Mouse (Mus musculus): ENCODE data around the gene Plppr1.
A peak's percentile ranks its signal among the peaks of the same experiment; 100 is the strongest.

The Plppr1 gene

DNA sequence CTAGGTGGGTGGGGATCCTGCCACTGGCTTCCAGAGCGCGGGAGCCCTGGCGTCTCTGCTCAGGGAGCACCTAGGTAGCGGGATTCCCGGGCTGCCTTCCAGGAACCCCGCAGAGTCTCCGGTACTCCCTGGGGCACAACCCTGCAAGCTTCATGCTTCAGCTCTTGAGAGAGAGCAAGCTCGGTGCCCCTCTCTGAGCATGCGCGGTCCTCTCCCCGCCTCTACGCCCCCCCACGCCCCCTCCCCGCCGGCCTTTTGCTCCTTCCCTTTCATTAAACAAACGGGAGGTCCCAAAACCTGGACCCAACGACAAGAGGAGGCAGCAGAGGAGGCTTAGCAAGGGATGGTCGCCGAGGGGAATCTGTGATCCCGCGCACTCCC, at the start of gene Plppr1:
Plppr1 (plus strand) TSS at position 253 of the 381 bp plus-strand sequence.
- DNase-seq: peak; percentile 32

DNA sequence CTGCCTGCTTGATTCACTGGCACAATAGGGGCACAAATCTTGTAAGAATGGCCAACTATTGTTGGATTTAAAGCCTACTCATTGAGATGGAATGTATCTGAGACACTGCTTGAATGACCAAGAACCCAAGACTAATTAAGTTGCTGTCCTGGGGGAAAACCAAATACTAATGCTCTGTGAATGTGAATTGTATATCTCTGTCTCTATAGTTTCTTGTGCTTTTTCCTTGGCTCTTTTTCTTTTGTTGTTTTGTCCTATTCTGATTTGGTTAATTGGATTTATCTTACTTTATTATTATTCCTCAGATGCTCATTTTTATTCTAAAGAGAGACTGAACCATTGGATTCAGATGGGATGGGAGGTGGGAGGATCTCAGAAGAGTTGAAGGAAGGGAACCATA, 42.4 kb upstream of the Plppr1 start:
- DNase-seq: no peak

DNA sequence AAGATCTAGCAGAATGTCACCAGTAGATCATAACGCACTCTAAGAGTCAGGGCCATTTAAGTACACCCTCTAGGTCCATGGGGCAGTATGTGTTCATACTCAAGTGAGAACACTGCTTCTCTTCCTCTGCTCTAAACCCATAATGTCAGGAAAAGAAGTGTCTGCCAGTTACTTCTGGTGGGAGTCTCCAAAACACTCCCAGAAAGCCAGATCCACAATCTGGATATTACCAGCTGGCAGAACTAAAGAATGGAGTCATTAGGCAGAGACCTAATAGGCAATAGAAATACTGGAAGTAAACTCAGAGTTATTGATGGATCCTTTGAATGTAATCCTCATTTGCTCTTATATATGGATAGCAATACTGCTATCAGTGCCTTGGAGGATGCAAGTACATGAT, 35.9 kb upstream of the Plppr1 start:
- no peak for DNase-seq

DNA sequence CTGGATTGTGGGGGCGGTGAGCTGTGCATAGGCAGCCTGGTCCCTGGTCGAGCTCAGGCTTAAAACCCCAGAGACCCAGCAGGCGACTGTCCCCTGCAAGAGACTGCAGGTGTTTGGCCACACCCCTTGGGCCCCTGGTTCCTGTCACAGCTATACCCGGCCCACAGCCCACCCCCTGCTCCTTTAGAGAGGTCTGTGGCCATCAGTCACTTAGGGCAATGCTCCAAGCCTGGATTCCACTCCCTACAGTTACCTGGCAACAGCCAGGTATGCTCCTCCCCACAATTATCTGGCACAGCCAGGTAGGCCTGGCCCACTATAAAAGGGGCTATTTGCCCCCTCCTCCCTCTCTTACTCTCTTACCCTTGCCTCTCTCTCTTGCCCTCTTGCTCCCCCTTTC, 20.8 kb upstream of the Plppr1 start:
- DNase-seq: no peak

DNA sequence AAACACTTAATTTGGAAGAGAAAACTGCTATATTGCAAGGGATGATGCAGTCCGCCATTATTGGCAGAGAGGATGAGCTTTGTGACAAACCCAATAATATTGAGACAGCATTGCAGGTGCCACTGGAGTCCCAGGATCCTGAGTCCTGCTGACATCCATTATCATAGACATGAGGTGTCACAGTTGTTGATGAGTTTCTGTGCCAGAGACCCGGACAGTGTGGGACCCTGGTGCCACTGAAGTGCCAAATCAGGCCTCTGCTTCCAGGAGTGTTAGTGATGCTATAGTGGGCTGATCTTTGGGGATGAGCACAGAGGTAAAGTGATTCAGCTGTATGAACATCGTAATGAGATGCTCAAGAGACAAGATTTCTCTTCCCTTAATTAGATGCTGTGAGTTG, 19.2 kb upstream of the Plppr1 start:
- no peak for DNase-seq

DNA sequence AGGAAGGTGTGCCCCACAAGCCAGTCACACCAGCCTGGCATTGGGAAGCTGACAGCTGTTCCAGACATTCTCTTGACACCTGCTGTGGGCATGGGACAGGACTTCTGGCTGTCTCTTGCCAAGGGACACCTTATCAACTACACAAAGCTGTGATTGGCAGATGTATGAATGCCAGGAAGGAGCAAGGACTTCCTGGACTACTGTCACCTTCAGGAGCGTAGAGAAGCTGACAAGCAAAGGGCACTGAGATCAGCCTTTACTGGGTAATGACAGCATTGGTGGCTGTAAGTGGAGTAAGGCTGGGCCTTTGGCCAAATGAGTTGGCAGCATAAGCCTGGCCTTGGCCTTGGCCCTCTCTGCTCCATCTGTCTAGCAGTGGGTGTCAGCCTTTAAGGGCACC, 17.4 kb upstream of the Plppr1 start:
- DNase-seq: peak; percentile 77

DNA sequence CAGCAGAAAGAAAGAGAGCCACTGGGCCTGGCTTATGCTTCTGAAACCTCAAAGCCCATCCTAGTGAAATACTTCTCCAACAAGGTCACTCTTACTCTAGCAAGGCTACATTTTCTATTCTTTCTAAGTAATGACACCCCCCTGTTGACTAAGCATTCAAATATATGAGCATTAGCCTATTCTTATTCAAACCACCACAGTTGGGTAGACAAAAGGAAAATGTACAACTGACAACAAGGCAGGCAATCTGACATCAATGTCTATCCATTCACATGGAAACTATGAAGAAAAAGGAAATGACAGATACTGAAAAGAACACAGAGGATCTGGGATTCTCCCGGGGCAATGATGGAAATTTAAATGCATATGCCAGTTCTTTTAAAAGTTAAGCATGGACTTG, 8.4 kb upstream of the Plppr1 start:
- DNase-seq: no peak

DNA sequence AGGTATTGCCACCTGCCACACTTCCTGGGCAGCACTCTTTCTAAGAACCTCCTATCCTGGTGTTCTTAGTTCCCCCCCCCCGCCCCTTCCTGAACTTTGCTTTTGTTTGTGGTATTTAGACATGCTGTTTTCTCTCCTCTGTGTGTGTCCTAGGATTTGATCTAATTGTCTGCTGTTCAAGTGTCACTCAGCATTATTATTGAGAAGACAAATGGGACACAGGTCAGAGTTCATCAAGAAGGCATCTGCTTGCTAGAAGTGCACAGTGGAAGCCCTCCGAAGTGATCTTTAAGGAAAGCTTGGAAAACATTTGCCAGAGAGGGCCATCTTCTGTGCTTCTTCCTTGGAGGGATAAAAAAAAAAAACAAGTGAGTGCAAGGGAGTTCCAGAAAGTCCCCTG, 1.2 kb upstream of the Plppr1 start:
- no peak for DNase-seq

DNA sequence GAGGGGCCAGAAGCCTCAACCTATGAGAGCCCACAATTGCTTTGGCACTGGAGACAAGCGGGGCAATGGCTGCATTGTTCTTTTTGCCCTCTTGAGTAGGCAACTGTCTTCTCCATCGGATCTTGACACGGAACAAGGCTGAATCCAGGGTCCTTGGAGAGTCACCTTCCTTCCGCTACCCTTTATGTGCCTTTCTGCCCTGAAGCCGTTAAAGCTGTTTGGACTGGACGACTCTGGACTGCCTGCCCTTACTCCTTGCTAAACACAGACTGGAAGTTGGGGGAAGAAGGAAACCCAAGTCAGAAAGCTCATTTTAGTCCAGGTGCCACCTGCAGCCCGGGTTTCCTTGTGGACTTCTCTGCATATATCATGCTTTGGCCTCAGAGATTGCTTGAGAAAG, 516 bp upstream of the Plppr1 start:
- DNase-seq: no peak

DNA sequence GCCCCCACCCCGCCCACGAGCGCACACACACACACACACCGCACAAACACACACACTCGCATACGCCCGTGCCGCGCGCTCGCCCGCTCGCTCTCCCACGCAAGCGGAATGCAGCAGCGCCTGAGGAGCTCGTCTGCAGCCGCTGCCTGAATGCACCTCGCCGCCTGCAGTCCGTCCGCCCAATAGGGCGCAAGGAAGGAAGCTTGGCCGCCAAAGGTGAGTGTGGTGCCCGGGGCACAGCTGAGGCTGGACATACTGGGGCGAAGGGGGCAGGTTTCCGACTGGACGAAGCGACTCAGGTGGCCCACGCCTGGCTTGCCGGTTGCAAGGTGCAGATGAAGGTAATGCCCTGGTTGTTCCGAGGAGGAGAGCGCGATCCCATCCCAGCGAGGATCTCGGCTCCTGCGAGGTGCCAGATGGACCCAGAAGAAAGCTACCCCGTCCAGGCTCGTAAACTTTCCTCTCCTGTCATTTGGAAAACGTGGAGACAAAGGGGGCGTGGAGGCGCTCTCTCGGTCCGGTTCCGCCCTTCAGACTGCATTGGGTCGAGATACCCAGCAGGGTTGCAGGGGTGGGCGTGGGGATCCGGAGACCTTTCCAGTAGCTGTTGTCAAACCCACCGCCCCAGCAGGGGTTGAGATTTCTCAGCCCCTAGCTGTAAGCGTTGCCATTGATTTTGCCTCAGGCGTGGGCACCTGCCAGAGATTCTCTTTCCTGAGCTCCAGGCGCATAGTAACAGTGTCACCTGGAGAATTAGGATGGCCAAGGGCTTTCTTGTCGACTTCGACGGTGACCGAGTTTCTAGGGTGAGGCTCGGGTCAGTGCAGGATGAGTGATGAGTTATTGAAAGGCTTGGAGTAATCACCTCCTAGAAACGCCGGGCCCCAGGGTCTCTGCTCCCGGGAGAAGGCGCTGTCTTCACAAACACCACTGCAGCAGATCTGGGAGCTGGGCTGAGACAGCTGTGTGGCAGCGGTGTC, 619 bp downstream of the Plppr1 start:
- peak; percentile 19 for DNase-seq

DNA sequence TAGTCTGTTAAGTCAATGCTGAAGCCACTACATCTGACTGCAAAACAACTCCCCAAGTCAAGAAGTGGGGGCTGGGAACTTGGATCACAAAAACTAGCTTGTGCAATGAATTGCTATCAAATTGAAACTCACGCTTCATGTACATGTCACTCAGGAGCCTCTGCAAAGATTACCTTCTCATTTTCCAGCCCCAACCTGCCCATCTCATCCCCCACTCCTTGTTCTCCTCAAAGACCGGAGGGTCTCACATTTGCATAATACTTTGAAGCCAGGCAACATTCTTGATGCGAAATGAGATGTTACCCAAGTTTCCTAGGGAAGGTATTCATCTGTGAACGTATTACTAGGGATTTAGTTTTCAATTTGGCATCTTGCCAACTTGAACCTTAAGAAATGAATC, 10.4 kb downstream of the Plppr1 start:
- no peak for DNase-seq

DNA sequence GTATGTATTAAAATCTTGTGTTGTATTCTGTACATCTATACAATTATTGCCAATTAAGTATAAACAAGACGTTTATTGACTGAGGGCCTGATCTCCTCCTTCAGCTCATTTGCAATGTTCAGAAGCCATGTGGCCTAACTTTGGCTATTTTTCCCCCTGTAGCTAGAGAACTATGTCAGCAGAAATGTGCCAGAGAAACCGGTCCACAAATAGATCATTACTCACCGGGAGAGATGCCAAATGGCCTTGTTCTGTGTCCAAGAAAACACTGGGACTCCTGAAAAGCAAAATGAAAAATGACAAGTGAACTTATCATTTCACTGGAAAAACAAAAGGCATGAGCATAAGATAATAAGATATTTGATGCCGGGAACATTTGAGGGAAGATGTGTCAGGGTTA, 13.8 kb downstream of the Plppr1 start:
- DNase-seq: peak; percentile 72

DNA sequence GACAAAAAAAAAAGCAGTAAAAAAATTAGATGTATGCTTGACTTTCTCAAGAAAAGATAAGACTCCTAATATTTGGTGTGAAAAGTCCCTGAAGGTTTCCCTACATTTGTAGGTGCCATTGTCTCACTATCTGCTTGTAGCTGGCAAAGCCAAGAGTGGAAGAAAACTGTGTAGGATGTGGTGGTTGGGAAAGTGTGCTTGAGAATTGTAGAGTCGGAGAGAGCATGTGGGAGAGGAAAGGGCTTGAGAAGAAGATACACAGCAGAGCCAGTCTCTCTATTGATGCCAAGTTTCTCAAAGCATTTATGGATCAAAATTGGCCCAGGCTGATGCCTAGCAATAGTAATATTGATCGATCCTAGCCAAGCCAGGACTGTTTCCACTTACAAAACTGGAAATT, 16.8 kb downstream of the Plppr1 start:
- DNase-seq: no peak

DNA sequence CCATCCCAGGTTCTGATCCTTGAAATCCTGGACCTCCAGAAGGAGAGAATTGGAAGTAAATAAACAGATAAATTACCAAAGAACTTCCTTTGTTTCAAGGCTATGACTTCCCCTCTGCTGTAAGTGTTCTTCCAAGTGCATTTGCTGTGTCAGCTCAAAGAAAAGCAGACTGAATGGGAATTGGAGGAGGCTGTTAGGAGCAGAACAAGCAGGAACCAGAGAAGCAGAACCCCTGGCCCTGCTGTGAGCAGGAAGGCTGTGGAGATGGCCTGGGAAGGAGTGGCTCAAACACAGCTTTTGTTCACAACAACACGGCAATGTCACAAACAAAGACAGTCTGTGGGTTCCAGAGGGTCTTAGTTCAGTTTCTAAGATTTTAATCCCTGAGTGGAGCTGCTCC, 20.3 kb downstream of the Plppr1 start:
- DNase-seq: no peak

DNA sequence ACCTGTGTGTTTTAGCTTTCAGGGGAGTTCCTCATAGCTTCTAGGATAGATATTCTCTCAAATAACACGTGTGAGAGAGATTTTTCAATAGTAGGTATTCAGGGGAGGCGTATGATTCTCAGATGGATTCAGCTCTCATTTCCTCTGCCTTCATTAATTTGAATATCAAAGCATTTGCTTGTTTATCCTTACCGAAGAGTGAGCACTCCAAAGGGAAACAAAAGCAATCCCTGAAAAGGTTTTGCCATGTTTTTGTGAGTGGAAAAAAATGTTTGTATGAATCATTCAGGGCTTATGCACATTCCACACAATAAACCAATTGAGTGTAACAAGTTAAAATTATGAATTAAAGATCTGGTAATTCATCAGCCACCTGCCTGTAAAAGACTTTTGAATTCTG, 29.1 kb downstream of the Plppr1 start:
- DNase-seq: no peak

DNA sequence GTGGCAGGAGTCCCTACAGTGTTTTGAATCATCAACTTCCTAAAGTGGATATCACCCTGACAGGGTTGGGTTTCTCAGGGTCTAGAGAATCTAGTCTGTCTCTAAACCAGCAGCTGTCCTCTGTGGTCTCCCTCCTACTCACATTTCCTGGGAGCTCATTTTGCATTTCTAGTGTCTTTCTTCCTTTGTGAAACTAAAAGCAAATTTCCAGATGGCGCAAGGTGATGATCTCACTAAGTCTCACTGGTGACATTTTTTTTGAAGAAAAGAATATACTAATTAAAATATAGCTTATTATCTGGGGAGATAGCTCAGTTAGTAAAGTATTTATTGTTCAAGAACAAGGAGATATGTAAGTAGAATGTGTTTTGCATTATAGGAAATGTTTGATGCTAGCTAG, 31.4 kb downstream of the Plppr1 start:
- no peak for DNase-seq

DNA sequence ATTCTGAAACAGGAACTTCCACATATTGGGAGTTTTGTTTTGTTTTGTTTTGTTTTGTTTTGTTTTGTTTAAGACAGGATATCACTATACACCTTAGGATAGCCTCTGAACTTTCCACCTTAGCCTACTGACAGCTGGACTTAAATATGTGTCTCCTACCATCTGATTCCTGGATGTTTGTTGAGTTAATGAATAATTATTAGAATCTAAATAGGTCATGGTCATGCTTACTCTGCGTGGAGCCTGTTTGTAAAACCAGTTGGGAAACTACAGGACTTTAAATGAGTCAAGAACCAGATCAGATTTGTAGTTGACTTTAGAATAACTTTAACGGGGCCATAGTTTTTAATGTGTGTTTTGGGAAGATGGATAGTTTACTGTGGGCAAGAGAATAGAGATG, 40.4 kb downstream of the Plppr1 start:
- no peak for DNase-seq

DNA sequence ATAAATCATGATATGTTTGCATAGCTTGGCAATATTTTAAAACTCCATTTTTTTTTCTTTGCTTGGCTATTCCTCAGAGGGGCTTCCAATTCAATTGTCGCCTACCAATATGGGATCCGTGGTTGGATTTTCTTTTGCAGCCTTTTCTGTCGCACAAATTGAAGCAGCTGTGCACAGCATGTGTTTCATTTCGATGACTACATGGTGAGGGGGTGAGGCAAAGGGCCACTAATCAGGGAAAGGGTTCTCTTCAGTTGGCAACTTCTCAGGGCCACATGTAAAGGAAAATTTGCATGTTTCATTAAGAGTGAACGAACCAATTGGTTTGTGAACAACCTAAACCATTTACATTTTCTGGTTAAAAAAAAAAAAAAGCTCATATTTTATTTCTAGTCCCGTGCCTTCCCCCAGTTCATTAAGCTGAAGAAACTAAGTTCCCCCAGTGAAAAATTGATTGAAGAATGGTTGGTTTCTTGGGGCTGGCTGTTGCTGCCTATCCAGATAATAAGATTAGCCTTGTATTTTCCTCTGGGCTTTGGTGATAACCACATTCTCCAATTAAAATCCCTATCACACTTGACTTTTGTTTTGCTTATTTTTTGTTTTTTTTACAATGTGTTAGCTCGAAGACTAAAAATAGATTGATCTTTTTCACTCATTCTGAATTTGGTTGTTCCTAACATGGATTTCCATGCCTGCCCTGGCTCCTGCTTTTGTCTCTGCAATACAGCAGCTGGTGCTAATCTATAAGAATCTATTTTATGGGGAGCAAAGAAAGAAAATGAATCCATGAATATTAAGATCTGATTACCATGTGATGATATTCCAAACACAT, 43.1 kb downstream of the Plppr1 start:
- DNase-seq: no peak

DNA sequence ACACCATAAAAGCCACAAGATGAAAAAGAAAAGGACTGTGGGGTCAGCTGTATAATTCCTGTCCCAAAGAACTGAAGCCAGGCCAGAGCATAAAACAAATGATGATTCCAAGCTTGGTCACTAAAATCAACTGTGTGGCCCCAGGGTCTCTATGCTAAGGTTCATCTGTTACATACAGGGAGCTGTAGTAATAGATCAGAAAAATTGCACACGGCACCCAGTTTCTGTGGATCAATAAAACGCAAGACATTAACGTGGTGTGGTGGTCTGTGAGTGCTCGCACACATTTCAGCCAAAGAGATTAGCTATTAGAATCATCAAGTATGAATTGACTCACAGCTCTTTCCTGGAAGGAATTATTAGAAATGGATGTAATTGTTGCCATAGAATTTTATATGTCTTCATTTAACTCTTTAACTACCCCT, 43.7 kb downstream of the Plppr1 start:
- no peak for DNase-seq

DNA sequence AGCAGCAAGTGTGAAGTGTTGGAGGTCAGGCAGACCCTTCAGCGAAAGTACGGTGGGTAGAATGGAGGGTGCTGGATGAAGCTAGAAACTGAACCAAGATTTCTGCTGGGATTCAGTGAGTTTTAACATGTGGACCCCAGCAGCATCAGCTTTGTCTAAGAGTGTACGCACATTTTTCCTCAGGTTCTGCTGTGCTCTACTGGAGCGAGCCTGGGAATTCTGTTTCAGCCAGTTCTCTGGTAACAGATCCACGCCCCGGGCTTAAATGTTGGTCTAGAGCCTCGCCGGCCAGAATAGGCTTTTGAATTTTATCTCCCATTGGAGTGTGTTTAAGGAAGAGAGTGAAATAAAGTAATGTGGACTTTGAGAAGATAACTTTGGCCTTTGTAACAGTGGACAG, 45.8 kb downstream of the Plppr1 start:
- DNase-seq: no peak

DNA sequence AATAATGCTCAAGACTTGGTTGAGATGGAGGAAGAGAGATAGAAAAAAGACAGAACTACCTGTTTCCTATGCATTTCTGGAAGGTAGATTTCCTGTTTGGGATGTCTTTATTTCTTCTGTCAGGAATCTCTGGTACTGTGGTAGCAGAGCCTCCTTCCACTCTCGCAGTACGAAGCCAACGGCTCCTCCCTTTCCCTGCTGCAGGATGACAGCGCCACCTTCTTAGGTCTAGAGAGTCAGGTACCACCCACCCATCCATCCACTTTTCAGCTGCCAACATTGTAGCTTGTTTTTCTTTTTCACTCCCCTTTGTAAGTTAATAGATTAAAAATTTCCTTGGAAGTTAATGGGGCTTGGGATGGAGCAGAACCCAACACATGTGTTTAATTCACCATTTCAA, 48.8 kb downstream of the Plppr1 start:
- no peak for DNase-seq

DNA sequence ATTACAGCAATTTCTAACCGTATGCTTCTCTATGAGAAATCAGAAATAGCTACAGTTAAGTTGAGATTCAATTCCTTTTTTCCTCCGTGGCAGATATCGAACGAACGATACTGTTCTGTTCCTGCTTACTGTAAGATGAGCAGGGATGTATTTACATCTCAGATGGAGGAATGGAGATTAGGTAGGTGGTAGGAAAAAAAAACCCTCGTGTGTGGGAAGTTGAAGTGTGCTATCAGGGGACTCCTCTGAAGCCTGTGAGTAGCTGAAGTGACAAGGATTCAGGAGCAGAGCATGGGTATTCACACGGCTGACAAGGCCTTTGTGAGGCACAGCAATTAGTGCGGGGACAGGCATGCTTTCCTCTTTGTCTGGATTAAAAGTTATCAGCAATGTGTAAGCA, 49.3 kb downstream of the Plppr1 start:
- DNase-seq: no peak

DNA sequence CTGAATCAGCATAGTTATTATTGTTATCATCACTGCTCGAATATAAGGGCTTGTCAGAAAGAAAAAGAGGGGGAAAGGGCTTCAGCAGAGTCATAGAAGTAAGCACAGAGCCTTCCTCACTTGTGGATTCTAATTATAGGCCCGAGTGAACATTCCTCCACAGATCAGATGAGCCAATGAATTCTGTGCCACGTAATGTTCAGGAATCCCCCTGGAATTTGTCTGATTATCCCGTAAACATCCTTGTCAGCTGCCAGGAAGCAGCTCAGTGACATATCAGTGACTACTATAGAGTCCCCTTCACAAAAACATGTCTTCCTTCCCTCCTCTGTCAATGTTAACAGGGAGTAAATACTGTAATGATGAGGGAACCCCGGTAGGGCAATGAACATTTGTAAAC, 50.9 kb downstream of the Plppr1 start:
- DNase-seq: no peak

DNA sequence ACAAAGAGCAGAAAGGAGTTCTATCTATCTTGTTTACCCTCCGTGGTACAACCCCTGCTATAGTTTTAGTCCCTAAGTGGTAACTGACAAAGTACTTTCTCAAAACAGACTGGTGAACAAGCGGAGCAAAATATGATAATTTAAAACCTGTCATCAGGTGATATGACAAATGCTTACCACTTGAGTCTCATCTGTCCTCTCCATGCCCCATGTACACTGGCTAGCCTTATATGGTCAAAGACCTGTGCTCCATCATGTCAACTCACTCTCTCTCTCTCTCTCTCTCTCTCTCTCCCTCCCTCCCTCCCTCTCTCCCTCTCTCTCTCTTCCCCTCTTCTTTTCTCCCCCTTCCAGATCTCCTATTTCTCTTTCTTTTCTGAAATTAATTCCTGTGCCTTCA, 59.8 kb downstream of the Plppr1 start:
- no peak for DNase-seq
